Mouse (Mus musculus): ENCODE results near the gene Ldb2.

The Ldb2 gene

DNA sequence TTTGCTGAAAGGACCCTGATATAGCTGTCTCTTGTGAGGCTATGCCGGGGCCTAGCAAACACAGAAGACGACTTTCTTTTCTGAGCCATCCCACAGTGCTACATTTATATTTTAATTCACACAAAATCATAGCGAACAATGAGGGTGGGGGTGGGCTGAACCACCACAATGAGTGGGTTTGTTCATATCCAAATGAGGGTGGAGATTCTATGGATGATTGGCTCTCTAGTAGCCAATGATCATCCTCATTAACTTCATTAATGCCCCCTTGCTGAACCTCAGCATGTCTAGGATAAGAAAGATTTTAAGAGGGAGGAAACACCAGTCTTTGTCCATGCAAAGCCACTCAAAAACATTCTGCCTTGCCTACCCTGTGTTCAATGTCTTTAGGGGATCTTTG lies 156.4 kb downstream of the Ldb2 start:
- DNase-seq = no peak

DNA sequence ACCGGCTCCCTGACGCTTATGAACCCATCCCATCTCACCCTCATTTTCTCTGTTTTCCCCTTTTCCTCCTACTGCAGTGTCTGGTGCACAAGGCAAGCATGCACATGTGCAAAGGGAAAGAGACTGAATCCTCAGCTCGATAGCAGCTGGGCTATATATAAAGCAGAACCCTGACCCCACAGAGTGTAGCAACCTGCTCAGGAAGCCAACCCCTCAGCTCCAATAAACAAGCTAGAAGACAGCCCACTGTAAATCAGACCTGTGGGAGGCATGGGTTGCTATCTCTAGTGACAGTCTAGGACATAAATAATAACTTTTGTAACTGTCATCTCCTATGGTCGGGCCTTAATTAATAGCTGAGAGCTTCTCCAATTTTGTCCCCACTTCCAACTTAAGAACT lies 158.4 kb downstream of the Ldb2 start:
- no peak for DNase-seq

DNA sequence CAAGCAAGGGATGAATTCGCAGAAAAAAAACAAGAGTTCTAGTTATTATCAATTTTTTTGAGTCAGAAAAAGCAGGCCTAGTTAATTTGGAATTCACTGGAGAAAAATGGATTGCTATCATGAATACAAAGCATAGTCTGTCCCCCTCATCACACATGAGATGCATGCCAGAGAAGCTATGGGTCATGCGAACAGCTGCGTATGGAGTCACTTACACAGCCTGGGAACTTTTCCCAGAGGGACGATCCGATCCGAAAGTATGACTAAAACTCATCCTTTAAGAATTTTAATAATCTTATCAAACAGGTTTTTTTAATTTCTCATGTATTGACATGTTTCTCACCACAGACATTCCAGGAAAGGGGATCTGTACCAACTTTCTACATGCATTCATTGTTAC lies 163.9 kb downstream of the Ldb2 start:
- no peak for DNase-seq

DNA sequence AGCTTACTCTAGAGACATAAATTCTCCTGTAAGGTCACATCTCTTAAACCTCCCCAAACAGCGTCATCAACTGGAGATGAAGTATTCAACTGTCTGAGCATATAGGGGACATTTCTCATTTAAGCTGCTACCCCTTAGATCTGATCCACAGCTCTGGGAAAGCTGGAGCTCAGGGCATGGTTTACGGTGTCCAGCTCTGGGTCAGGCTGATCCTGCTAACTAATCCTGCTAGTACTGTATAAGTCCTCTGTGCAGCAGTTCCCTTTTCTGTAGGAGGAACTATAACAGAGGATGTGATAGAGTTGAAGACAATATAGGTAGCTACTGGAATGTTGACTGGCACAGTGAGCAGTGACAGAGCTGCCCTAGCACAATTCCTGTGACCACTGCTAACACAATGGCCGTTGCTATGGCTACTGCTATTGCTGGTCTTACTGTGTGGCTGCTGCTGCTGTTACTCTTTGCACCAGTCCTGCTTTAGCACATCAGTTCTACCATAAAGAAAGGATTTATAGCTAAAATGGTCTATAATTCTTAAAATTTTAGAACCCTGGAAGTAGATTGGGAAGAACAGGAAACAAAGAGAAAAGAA lies 170.3 kb downstream of the Ldb2 start:
- no peak for DNase-seq

DNA sequence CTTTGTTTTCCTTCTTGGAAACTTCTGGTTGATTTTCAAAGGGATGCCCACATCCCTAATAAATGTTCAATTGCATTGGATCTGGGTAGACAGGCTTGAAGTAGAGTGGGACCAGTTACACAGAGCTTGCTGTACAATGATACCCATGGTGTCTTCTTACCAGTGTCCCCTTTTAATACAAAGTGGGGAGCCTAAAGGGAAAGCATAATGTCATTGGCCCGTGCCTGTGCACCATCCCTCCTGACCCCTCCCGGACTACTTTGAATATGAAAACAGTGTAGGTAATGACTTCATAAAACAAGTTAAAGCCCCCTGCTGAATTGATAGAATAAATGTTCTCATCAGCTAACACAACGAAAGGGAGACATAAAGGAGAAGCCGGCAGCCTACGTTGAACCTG lies 172.0 kb downstream of the Ldb2 start:
- DNase-seq = no peak

DNA sequence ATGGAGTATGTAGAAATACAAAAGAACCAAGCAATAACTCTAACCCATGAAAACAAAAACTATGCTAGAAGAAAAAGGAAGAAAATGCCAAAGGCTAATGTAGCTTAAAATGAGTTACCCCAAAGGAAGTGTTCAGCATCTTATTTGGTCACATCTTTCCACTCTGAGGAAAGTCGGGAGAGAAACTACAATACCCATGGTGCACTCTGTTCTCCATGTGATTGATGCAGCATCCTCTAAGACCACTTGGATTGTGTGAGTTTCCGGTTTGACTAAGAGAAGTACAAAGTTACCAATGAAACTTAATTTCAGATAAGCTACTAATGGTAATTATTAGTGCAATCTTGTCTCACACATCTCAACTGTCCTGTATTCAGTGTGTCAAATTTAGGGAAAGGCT lies 172.6 kb downstream of the Ldb2 start:
- DNase-seq = no peak

DNA sequence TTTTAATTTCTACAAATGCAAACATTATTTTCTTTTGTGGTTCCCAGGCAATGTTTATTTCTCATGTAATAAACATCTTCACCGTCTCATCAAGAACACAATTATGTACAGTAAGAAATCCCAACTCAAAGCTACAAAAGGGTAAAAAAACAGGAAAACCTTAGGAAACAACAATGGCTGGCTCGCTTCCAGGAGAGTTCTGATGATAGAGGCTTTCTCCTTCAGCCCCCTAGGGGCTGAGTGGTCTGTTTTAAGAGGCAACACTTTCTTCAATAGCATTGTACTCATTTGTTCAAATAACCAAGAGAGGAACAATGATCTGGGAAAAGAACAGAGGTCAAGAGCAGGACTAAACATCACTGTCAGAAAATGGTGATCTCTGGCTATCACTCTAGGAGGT lies 173.4 kb downstream of the Ldb2 start:
- peak in 1 of 2 experiments; percentile 3 for DNase-seq

DNA sequence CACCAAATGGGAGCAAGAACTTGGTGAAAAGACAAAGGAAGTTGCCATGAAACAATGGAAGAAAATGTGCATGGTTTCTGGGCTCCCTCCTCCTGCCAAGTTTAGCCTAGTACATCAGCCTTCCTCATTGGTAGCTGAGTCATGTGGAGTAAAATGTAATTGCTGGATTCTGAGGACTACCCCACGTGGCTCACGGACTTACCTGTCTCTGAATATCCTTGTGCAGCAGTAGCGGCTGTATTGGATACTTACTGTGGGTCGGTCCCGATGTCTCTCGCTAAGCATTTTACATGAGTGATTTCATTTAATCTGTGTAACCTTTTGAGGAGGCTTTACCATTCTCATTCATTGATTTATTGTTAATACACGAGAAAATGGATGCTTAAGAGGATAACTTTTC lies 183.8 kb downstream of the Ldb2 start:
- no peak for DNase-seq

DNA sequence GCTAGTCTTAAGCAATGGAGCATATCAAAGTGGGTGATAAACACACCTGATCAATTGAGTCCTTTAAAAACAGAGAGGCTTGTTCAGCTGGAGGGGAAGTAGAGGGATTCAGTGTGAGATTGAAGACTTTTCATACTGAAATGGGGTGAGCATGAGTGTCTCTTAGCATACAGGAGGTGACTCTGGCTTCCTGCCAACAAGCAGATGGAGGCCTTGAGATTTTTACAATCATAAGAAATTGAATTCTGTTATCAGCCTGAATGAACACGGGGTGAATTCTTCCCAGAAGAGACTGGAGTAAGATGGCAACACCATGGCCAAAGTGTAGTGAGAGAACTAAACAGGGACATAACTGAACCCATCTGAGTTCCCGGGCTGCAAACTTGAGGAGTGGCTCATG lies 190.6 kb downstream of the Ldb2 start:
- DNase-seq = peak in 1 of 2 experiments; percentile 27

DNA sequence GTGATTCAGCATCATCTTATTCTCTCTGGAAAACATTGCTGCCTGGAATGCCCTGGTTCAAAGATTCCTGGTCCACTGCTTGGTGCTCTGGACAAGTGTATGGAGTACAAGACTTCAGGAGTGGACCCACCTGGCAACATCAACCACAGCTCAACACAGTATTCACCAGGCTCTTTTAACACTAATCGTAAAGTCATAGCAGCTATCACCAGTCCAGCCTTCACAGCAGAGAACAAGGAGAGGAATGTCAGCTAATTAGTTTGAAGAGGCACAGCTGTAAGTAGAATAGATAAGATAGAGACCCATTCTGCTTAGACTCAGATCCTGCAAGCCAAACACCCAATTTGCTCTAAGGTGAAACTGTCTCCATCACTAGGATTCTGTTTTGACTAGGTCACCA lies 198.1 kb downstream of the Ldb2 start:
- DNase-seq = no peak

DNA sequence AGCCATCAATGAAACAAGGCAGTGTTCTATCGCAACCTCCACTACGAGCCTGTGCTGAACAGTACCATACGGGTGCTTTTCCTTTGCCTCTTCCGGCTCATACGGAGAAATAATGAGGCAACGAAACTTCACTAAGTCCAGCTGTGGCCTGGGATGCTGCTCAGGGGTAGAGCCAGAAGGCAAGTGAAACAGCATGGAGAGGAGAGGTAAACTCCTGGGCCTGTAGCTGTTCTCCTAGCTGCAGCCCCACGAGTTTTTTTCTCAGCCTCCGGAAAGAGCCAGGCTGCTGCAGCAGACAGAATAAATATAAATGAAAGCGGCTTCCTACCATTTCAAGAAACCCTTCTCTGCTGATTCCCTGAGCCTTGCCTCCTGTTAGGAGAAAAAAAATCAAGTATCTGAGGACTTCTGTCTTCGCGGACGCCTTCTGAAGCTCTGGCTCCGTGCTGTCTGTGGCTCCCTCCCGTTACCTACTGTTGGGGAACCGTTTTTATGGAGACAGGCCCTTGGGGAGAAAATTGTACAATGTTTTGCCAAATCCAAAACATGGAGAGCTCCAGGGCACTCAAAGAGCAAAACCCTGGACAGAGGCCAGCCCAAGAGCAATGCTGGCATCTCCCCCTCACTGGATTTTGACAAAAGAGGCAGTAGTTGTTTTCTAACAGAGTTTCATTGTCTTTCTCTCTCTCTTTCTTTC lies 205.8 kb downstream of the Ldb2 start:
- DNase-seq = peak; percentile 4 to 18

DNA sequence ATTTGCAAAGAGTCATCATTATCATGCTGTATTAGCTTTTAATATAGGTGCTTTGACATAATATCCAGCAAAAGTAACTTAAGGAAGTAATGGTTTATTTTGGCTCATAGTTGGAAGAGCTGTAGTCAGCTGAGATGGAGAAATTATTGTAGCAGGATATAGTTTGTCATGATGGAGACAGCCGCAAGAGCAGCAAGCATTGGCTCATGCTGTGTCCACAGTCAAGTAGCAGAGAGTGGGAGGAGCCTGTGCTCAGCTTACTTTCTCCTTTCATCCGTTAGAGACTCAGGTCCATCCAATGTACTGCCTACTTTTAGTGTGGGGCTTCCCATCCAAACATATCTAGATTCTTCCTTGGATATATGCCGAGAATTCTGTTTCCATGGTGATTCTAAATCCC lies 208.7 kb downstream of the Ldb2 start:
- DNase-seq = no peak

DNA sequence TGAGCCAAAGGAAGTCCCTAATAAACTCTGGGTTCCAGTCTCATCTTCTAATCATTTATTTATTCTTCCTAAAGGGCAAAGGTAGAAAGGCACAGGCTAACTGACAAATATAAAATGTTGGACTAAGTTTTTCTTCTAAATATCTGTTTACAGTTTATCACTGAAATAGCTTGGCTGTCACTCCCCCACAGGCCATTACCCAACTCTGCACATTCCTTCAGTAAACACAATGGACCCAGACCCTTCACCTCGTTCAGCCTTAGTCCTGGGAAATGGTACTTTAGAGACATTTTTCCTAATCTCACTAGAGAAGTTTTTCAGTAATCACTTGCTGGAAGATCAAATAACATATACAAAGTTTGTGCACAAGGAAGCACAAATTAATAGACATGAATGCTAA lies 210.2 kb downstream of the Ldb2 start:
- no peak for DNase-seq

DNA sequence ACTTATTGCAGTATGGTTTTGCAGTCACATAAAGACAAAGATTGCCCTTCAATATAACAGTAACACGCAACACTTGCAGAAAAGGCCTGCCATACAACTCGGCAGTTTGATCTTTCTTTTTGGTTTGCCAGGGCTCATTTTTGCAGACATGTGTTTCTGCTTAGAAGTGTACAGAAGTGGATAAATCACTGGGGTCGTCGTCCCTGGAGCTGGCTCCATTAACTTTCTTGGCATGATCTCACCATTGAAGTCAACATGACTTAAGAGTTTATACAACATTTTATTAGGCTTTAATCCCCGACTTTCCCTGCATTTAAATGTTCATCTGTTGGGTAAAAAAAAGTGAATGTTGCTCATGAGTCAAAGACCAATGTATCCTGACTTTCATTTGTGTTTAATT lies 212.9 kb downstream of the Ldb2 start:
- no peak for DNase-seq

DNA sequence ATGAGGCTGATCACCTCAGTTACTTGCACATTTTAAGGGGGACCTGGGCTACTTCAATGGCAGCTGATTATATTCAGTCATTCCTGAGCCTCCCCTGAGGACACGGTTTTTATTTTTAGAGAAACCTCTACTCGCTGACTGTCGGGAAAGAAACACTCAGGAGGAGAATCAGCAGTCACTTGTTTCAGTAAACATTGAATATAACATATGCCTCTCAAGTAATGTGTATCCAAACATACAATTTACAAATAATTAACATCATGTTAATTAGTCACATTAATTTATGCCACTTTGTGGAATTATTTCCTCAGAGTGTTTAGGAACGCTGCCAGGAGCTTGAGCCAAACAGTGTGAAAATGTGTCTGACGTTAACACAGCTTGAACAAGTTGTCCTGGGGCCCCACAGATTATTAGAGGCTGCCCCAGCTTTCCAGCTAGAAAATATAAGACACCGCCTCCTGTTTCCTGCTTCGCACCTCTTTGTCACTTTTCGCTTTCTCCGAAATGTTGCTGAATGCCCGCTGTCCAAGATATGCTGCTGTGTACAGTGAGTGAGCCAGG lies 219.5 kb downstream of the Ldb2 start:
- DNase-seq = peak in 1 of 2 experiments; percentile 5

DNA sequence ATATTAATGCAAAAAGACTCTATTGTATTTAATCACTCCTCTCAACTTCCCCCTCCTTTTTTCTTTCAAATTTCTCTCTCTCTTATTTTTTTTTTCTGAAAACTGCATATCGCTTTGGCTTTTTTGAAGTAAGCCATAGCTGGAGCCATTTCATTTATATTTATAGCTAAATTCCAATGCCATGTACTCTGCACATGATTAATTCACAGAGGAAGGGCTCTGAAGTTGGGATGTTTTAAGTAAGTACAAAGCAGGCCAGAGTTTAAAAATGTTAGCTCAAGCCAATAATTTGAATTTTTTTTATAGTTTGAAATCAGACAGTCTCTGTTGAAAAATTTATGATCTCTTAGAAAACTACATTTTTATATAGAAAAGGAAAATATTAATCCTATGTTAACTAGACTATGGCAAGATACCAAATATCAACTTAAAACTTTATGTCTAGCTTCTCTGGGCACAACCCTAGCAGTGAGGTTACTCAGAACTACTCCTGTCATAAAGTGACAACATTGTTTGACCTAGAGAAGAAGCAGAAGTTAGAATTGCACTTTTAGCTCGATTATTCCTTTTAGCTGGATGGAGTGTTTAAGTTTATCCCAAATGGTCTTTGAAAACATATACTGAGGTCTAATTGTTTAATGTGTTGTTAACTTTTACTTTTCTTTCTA lies 222.7 kb downstream of the Ldb2 start:
- no peak for DNase-seq

DNA sequence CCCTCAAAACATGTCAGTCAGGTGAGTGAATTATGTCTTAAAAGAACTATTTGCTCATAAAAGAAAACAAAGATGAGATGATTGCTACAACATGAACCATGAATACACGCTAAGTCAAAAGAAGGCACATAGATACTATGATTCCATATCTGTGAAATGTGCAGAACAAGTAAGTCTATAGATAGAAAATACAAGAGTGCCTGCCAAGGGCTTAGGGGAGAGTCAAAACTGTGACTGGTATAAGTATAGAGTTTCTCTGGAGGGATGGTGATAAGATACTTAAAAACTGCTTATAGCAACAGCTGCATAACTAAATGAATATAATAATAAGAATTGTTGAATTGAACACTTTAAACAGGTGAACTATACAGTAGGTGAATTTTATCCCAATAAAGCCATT lies 224.8 kb downstream of the Ldb2 start:
- no peak for DNase-seq

DNA sequence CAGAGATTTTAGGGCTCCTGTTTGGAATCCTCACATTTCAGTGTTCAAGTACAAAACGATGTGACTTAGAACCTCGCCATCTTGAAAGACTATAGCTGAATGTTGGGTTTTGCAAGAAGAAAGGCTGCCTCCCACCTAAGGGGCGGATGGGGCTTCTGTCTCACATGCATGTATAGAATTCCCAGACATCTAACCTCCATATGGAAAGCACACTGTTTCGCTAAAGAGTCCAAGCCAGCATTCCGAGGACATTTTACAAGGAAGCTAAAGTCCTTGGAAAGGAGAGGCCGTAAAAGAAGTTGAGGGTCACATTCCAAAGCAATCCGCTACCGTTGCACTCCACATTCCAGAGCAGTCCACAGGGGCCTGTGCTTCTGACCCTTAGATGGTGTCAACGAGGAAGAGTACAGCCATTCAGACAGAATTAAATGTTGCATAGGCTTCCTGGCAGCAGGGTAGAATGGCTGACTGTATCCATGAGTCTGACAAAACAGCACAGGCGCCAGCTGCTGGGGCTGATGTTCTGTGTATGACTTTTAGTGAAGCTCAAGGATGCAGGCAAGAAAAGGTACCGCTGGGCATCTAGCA lies 245.6 kb downstream of the Ldb2 start:
- no peak for DNase-seq

DNA sequence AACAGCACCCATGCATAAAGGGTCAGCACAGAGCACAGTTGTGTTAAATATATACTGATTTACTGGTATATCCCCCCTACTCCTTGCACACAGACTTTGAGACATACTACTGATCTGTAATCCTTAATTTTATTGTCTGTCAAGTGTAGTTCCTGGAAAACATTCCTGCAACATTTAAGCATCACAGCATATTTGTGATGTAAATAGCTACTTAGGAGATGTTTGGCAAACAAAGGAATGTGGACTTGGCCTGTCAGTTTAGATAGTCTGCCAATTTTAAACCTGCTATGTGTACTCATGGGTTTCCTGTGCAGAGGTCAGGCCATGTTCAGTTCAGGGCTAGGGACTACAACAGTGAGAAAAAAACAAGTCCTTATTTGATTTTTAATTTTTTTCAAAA lies 246.3 kb downstream of the Ldb2 start:
- DNase-seq = no peak

DNA sequence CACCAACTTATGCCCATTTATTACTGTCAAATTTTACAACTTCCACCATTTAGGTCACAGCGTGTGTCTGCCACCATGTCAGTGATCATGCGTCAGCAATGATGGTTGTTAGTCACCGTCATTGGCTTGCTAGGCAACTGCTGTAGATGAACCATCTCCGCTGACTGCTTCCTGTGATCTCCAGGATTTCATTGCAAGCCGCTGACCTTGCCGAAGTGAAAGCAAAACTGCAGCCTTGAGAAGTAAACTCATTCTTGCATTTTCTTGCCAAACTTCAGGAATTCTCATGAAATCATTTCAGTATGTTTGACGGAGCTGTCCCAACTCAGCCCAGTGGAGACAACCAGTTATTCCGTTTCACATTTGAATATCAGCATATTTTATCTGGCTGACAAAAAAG lies 247.4 kb downstream of the Ldb2 start:
- no peak for DNase-seq

DNA sequence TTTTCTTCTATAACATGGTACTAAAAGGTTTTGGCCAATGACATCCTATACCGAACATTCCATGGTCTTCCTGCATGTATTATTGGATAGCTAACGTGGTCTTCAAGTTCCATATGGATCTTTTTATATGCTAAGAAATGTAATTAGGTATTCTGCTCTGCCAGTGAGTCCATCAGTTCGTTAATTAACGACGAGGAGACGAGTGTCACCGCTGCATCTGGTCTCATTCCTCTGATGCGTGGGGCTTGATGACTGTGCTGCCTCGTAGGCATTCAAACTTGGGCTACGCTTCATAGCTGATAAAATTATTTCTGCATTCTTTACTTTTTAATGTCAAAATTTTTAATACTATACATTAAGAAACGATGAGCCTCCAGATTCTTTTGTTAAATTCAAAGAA lies 251.0 kb downstream of the Ldb2 start:
- DNase-seq = no peak

DNA sequence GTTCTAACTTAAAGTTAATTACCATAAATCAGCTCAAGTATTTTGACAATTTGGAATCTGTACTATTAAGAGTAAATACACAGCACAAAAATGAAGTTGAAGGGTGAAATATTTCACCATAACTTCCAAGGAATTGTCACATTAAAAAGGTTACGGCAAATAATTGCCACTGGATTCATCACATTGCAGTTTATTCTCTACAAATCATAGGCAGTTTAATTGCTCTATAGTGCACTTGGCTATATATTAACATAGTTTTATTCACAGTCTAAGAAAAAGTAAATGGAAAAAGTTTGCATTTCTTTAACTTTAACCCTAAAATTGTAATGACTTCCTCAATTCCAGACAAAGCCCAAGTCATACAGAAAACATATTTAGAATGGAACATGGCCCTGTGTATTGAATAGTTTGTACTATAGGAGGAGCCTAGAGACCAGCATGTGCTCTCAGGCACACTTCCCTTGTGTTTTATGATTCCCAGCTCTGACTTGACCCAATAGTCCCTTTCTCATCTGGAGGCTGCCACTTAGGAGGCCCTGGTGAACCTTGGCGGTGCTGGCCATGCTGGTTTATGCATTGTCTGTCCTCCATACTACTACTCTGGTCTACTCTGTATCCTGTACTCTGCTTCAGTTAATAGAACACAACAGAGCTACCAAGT lies 255.9 kb downstream of the Ldb2 start:
- DNase-seq = no peak

DNA sequence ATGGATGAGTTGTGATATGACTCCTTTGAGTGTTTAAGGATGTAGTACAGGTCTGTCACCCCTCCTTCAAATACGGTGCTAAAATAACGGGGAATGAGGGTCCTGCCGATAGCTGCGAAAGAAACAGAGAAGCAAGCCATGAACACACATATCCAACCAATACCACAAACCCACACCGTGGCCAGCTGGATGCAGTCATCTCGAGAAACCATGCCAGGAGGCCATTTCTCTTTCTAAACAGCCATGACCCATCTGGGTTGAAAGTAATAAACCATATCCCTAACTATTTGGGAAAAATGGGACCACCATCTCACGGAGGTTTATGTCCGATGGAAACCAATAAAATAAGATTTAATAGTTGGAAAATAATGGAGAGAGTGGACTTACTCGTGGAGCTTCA lies 257.7 kb downstream of the Ldb2 start:
- no peak for DNase-seq

Measured in cerebellum, postnatal 25 days (tissue).